Mouse (Mus musculus) midbrain, postnatal 0 days (tissue): ENCODE measurements around the gene Mut. TPM values are rescaled to one million over a fixed set of nuclear protein-coding genes. Genes with fewer than 3 reads are reported as not detected.

Source experiments
- ATAC-seq: fragments of 200-750 bp; cut with Nextera tagmentation; 2 replicates; pipeline ENCODE4 v1.8.0; 2017; ENCODE audit warnings: moderate number of reproducible peaks, mild to moderate bottlenecking, moderate TSS enrichment, moderate library complexity; ENCODE audit not compliant: low FRiP score
- DNase-seq: peaks from one replicate; pipeline ENCODE4 v3.0.0-alpha.2; 2015; ENCODE audit warnings: low spot score
- H3K27ac ChIP-seq: fragments of 300-500 bp; sonication (generic); 2 replicates; pipeline ENCODE4 v1.5.1; 2014; ENCODE audit warnings: low read depth, mild to moderate bottlenecking, low read length, mixed read lengths
- H3K27me3 ChIP-seq: fragments of 300-500 bp; sonication (generic); 2 replicates; pipeline ENCODE4 v1.6.1; 2014; ENCODE audit warnings: low read length, control low read depth, mixed read lengths; ENCODE audit not compliant: insufficient read depth
- H3K36me3 ChIP-seq: fragments of 300-500 bp; sonication (generic); 2 replicates; pipeline ENCODE4 v1.6.1; 2014; ENCODE audit warnings: low read length, control low read depth, mixed read lengths; ENCODE audit not compliant: insufficient read depth
- H3K4me1 ChIP-seq: fragments of 300-500 bp; sonication (generic); 2 replicates; pipeline ENCODE4 v1.6.1; 2014; ENCODE audit warnings: mild to moderate bottlenecking, control low read depth, antibody characterized with exemption, low read length, mixed read lengths; ENCODE audit not compliant: insufficient read depth
- H3K4me2 ChIP-seq: fragments of 300-500 bp; sonication (generic); 2 replicates; pipeline ENCODE4 v1.6.1; 2014; ENCODE audit warnings: low read depth, mild to moderate bottlenecking, low read length, mixed read lengths; ENCODE audit not compliant: poor library complexity, severe bottlenecking
- H3K4me3 ChIP-seq: fragments of 300-500 bp; sonication (generic); 2 replicates; pipeline ENCODE4 v1.5.1; 2014; ENCODE audit warnings: low read depth, mild to moderate bottlenecking, low read length, moderate library complexity
- H3K9ac ChIP-seq: fragments of 300-500 bp; sonication (generic); replicated peaks from 2 replicates; pipeline ENCODE4 v1.6.1; 2014; ENCODE audit warnings: mild to moderate bottlenecking, low read length, moderate library complexity, mixed read lengths; ENCODE audit not compliant: poor library complexity, severe bottlenecking
- H3K9me3 ChIP-seq: fragments of 300-500 bp; sonication (generic); 2 replicates; pipeline ENCODE4 v1.6.1; 2016; ENCODE audit warnings: low read length, control low read depth
- CTCF ChIP-seq: IDR thresholded peaks from 2 replicates; pipeline ENCODE4 v1.5.1; 2016; ENCODE audit warnings: antibody characterized with exemption, mild to moderate bottlenecking
- WGBS: fragments of 180-500 bp; shearing (Covaris S2); extraction: QIAGEN DNeasy Blood & Tissue Kit; methylation state at CpG from one replicate; pipeline ENCODE4 v1.1.7; 2014; 5-methylcytosine and 5-hydroxymethylcytosine counted together
- polyA plus RNA-seq: library from polyadenylated mRNA; unstranded; fragments of >200 nt; fragmentation: Nextera tagmentation; extraction: Ambion mirVana; gene quantifications from 2 replicates; pipeline ENCODE4 v1.2.1, GENCODE M21; 2015
- total RNA-seq: library from RNA; depleted of rRNA; stranded (reverse); fragments of >200 nt; gene quantifications from 2 replicates; pipeline ENCODE4 v1.2.3, GENCODE M21; 2014; rRNA removed

Gene Mut
- total and polyA plus RNA-seq, 2 experiments from 2014 or later, result 16.1 to 16.6 TPM

DNA sequence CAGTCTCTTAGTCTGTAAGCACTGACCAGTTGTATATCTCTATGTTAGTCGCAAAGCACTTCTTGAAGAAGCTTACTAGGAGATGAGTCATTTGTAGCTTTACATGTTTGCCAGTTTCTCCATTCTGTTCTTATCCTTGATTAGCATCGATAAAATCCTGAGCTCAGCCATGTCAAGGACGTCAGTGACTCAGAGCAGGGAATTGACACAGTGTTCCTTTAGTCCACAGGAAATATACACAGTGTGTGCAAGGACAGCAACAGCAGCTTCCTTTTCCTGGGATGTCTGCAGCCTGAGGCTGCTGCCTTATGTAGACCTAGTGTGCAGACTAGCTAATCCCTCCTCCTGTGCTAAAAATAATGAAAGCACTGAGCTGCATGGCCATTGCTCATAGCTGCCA, 14.0 kb downstream of the Mut start:
- no peak overlapping the region for H3K4me2 ChIP-seq
- peaks cover 10% of the 10 kb centered on the region; the same call in 1 of the 2 replicates for H3K36me3 ChIP-seq
- DNase-seq (no peak), ATAC-seq (no peak)
- no peak overlapping the region for H3K4me3 ChIP-seq
- H3K27me3 ChIP-seq, result no peaks in the 10 kb centered on the region
- no peaks in the 10 kb centered on the region for H3K4me1 ChIP-seq
- H3K9me3 ChIP-seq, result no peaks in the 10 kb centered on the region
- 97% methylated on average over 3 of the region's 3 CpGs for WGBS
- TF ChIP-seq CTCF, result no peak
- H3K9ac ChIP-seq, result no peak overlapping the region
- no peak overlapping the region for H3K27ac ChIP-seq

DNA sequence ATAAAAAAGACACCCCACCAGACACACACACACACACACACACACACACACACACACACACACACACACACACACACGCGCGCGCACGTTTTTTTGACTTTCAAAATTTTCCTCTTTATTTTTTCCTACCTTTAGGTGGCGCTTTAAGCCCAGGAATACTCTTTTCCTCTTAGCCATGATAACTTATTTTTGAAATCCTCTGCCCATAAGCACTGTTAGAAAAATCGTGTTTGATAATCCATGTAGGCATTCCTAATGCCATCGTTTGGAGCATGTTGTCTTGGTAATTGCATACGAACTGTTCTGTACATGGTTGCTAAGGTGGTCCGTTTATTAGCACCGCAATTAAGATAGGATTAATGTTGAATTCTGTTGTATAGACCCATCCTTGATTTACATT, 43.4 kb downstream of the Mut start:
- no peak overlapping the region for H3K4me2 ChIP-seq
- H3K9ac ChIP-seq, result no peak overlapping the region
- H3K9me3 ChIP-seq, result no peaks in the 10 kb centered on the region
- WGBS, result 58% methylated on average over 11 of the region's 11 CpGs
- no peaks in the 10 kb centered on the region for H3K4me1 ChIP-seq
- H3K4me3 ChIP-seq, result no peak overlapping the region
- peak; percentile 49; the same call in 1 of the 2 replicates for ATAC-seq
- H3K27me3 ChIP-seq, result no peaks in the 10 kb centered on the region
- TF ChIP-seq CTCF, result peak; percentile 77
- no peaks in the 10 kb centered on the region for H3K36me3 ChIP-seq
- peak; percentile 53 for DNase-seq
- H3K27ac ChIP-seq, result no peak overlapping the region

DNA sequence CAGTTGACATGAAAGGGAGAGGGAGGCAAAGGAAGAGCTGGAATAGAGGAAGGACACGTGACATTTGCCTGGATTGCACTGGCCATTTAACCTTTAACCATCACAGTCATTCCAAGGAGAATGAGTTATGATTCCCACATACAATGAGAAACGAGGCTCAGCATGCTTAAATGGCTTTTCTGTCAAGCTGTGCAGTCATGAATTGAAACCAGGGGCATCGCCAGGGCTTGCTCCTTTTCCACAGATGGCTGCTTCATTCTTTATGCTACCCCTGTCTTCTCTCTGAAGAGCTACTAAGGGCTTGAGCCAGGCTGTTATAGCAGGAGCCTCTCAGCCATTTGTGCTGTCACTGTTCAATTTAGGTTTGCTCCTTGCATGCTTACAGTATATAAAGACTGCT, 57.6 kb downstream of the Mut start:
- ATAC-seq (no peak), DNase-seq (peak; percentile 2)
- no peak overlapping the region for H3K4me3 ChIP-seq

More for the DNA sequence above, 57.6 kb downstream of the Mut start:
- Histone ChIP-seq H3K9ac (no peak overlapping the region), H3K36me3 (no peaks in the 10 kb centered on the region), H3K27ac (no peak overlapping the region), H3K27me3 (no peaks in the 10 kb centered on the region), H3K4me1 (no peaks in the 10 kb centered on the region), H3K4me2 (no peak overlapping the region), H3K9me3 (no peaks in the 10 kb centered on the region)
- no peak for TF ChIP-seq CTCF
- WGBS, result 30% methylated on average over 3 of the region's 3 CpGs

Other genes with a start within 250 kb of the Mut start
- not detected in 2 replicates for gene Esp1, start 207.6 kb upstream of the Mut start, total RNA-seq
- gene Esp1, start 207.6 kb upstream of the Mut start, polyA plus RNA-seq, result not detected in 2 replicates
- not detected in 2 replicates for gene Crisp2, start 127.7 kb upstream of the Mut start, total RNA-seq
- gene Crisp2, start 127.7 kb upstream of the Mut start, polyA plus RNA-seq, result not detected in 2 replicates
- not detected in 2 replicates for gene Rhag, start 123.6 kb upstream of the Mut start, total RNA-seq
- gene Rhag, start 123.6 kb upstream of the Mut start, polyA plus RNA-seq, result not detected in 2 replicates
- gene 9130008F23Rik, start 54.1 kb upstream of the Mut start, total RNA-seq, result 0.38 and 2.2 TPM in 2 replicates
- gene 9130008F23Rik, start 54.1 kb upstream of the Mut start, polyA plus RNA-seq, result 0.86 and 1.3 TPM in 2 replicates
- not detected in 2 replicates for gene Glyatl3, start 20.3 kb upstream of the Mut start, total RNA-seq
- not detected in 2 replicates for gene Glyatl3, start 20.3 kb upstream of the Mut start, polyA plus RNA-seq
- 2.8 and 3.9 TPM in 2 replicates for gene Cenpq, start 362 bp downstream of the Mut start, total RNA-seq
- 6.7 and 9.0 TPM in 2 replicates for gene Cenpq, start 362 bp downstream of the Mut start, polyA plus RNA-seq